Mouse (Mus musculus) embryonic fibroblast, embryonic 13.5 days (primary cell): ENCODE measurements around the gene Med18.

Experiments used
- CTCF ChIP-seq: IDR thresholded peaks from 2 replicates; pipeline ENCODE4 v1.5.1; 2011; ENCODE audit warnings: mild to moderate bottlenecking, control low read depth, low read length, moderate library complexity, borderline replicate concordance; ENCODE audit not compliant: insufficient read depth
- POLR2A ChIP-seq: IDR thresholded peaks from 2 replicates; pipeline ENCODE4 v1.6.1; 2011; ENCODE audit warnings: low read depth, mild to moderate bottlenecking, control low read depth, low read length, moderate library complexity

DNA sequence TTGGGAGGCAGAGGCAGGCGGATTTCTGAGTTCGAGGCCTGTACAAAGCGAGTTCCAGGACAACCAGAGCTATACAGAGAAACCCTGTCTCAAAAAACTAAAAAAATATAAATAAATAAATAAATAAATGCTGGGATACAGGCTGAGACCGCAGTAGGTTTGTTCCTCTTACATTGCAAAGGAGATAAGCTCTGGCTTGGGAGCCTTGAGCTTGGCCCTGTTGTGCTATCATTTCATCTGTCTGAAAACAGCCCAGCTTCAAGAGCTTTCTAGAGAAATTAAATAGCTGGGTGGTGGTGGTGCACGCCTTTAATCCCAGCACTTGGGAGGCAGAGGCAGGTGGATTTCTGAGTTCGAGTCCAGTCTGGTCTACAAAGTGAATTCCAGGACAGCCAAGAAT, 37.9 kb upstream of the Med18 start:
- no peak for TF ChIP-seq POLR2A
- TF ChIP-seq CTCF, result no peak
